Mouse (Mus musculus): ENCODE results near the gene Rnf217.

DNA sequence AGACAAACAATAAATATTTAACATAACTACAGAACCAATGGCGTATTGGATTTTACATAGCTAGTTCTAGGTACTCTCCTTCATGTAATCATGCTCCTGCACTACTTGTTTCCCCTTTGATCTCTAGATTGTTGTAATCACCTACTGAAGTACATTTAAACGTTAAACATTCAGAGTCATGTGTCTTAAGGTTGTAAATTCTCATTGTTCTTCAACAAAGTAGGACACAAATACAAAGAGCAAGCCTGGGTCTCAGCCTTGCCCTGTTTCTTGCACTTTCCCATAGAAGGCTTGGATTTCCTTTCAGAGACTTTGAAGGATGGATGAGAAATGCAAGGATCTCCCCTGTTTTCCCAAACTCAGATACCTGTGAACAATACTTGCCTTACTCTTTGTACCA, 61.8 kb downstream of the Rnf217 start:
- TF ChIP-seq POLR2AphosphoS2 (IDR thresholded peaks at IDR 0.05; ENCODE audit: low read depth, low read length), result no peak
- no peak for TF ChIP-seq CHD2 (IDR thresholded peaks at IDR 0.05; ENCODE audit: low read length)
- no peak for TF ChIP-seq CTCF (conservative IDR thresholded peaks at IDR 0.05 in 1 of 2, IDR thresholded peaks at IDR 0.05 in 1 of 2; ENCODE audit: low read depth in 2 of 2, low read length in 2 of 2)
- no peak for TF ChIP-seq TCF12 (IDR thresholded peaks at IDR 0.05; ENCODE audit: low read depth, low read length)
- no peak for TF ChIP-seq ETS1 (conservative IDR thresholded peaks at IDR 0.05; ENCODE audit: low read depth, low read length)
- TF ChIP-seq RAD21 (IDR thresholded peaks at IDR 0.05; ENCODE audit: low read depth, low read length), result no peak
- no peak for TF ChIP-seq ZC3H11A (IDR thresholded peaks at IDR 0.05; ENCODE audit: low read depth, low read length)
- no peak for TF ChIP-seq MAX (IDR thresholded peaks at IDR 0.05; ENCODE audit: low read length)
- TF ChIP-seq SMC3 (IDR thresholded peaks at IDR 0.05; ENCODE audit: low read depth, low read length), result no peak
- no peak for TF ChIP-seq POLR2A (IDR thresholded peaks at IDR 0.05; ENCODE audit: low read depth, low read length)
- TF ChIP-seq EP300 (IDR thresholded peaks at IDR 0.05; ENCODE audit: low read length), result no peak
